Mouse (Mus musculus) intestine, postnatal 0 days (tissue): ENCODE measurements around the gene Snx29. TPM values are rescaled to one million over a fixed set of nuclear protein-coding genes. Genes with fewer than 3 reads are reported as not detected.
A peak's percentile ranks its signal among the peaks of the same experiment; 100 is the strongest.

Experiments used
- ATAC-seq: fragments of 200-750 bp; cut with Nextera tagmentation; 2 replicates; pipeline ENCODE4 v1.8.0; 2017; ENCODE audit warnings: mild to moderate bottlenecking, moderate TSS enrichment, moderate library complexity
- H3K27ac ChIP-seq: fragments of 300-500 bp; sonication (generic); 2 replicates; pipeline ENCODE4 v1.5.1; 2014; ENCODE audit warnings: mild to moderate bottlenecking, low read depth, low read length, moderate library complexity
- H3K27me3 ChIP-seq: fragments of 300-500 bp; sonication (generic); replicated peaks from 2 replicates; pipeline ENCODE4 v1.6.1; 2014; ENCODE audit warnings: low read length, mixed read lengths; ENCODE audit not compliant: control insufficient read depth, insufficient read depth
- H3K36me3 ChIP-seq: fragments of 300-500 bp; sonication (generic); 2 replicates; pipeline ENCODE4 v1.6.1; 2014; ENCODE audit warnings: mild to moderate bottlenecking, moderate library complexity; ENCODE audit not compliant: control insufficient read depth, insufficient read depth
- H3K4me1 ChIP-seq: fragments of 300-500 bp; sonication (generic); replicated peaks from 2 replicates; pipeline ENCODE4 v1.6.1; 2014; ENCODE audit warnings: antibody characterized with exemption, low read length, mixed read lengths; ENCODE audit not compliant: control insufficient read depth, insufficient read depth
- H3K4me2 ChIP-seq: fragments of 300-500 bp; sonication (generic); replicated peaks from 2 replicates; pipeline ENCODE4 v1.6.1; 2014; ENCODE audit warnings: low read depth, mild to moderate bottlenecking, moderate library complexity
- H3K4me3 ChIP-seq: fragments of 300-500 bp; sonication (generic); 2 replicates; pipeline ENCODE4 v1.5.1; 2014; ENCODE audit warnings: low read depth, low read length
- H3K9ac ChIP-seq: fragments of 300-500 bp; sonication (generic); 2 replicates; pipeline ENCODE4 v1.6.1; 2014; ENCODE audit warnings: mild to moderate bottlenecking, low read depth, low read length
- H3K9me3 ChIP-seq: fragments of 300-500 bp; sonication (generic); 2 replicates; pipeline ENCODE4 v1.6.1; 2016; ENCODE audit warnings: mixed run types; ENCODE audit not compliant: control insufficient read depth
- CTCF ChIP-seq: sonication (generic); IDR thresholded peaks from 2 replicates; pipeline ENCODE4 v1.5.1; 2016; ENCODE audit warnings: low read depth, mild to moderate bottlenecking, control low read depth, antibody characterized with exemption, moderate library complexity
- WGBS: fragments of 180-500 bp; shearing (Covaris S2); extraction: QIAGEN DNeasy Blood & Tissue Kit; methylation state at CpG from one replicate; pipeline ENCODE4 v1.1.7; 2014; 5-methylcytosine and 5-hydroxymethylcytosine counted together
- polyA plus RNA-seq: library from polyadenylated mRNA; unstranded; fragments of >200 nt; fragmentation: Nextera tagmentation; extraction: Ambion mirVana; gene quantifications from 2 replicates; pipeline ENCODE4 v1.2.1, GENCODE M21; 2015

The Snx29 gene
- polyA plus RNA-seq, 1 experiment from 2014 or later, result 1.9 TPM

GRCm38 (mm10) chr16:11692744-11693143 lies 370.0 kb downstream of the Snx29 start:
- no peak for ATAC-seq
- Histone ChIP-seq H3K4me2 (no peak overlapping the region), H3K27ac (no peak overlapping the region), H3K4me1 (no peaks in the 10 kb centered on the region), H3K9ac (no peak overlapping the region), H3K27me3 (no peaks in the 10 kb centered on the region), H3K36me3 (no peaks in the 10 kb centered on the region), H3K4me3 (no peak overlapping the region), H3K9me3 (no peaks in the 10 kb centered on the region)
- no peak for TF ChIP-seq CTCF
- WGBS, result 68% methylated on average over 5 of the region's 5 CpGs

GRCm38 (mm10) chr16:11694386-11694785 lies 371.7 kb downstream of the Snx29 start:
- Histone ChIP-seq H3K27ac (no peak overlapping the region), H3K36me3 (no peaks in the 10 kb centered on the region), H3K9me3 (no peaks in the 10 kb centered on the region), H3K4me1 (no peaks in the 10 kb centered on the region), H3K9ac (no peak overlapping the region), H3K27me3 (no peaks in the 10 kb centered on the region), H3K4me2 (no peak overlapping the region), H3K4me3 (no peak overlapping the region)
- WGBS, result 74% methylated on average over 4 of the region's 4 CpGs
- ATAC-seq, result no peak
- no peak for TF ChIP-seq CTCF

GRCm38 (mm10) chr16:11696767-11697166 lies 374.1 kb downstream of the Snx29 start:
- Histone ChIP-seq H3K4me1 (no peaks in the 10 kb centered on the region), H3K27me3 (no peaks in the 10 kb centered on the region), H3K9me3 (no peaks in the 10 kb centered on the region), H3K4me2 (no peak overlapping the region), H3K9ac (no peak overlapping the region), H3K4me3 (no peak overlapping the region), H3K36me3 (no peaks in the 10 kb centered on the region), H3K27ac (no peak overlapping the region)
- TF ChIP-seq CTCF, result no peak
- 75% methylated on average over 3 of the region's 3 CpGs for WGBS
- no peak for ATAC-seq

GRCm38 (mm10) chr16:11697710-11698357 lies 375.1 kb downstream of the Snx29 start:
- Histone ChIP-seq H3K9me3 (no peaks in the 10 kb centered on the region), H3K4me1 (no peaks in the 10 kb centered on the region), H3K36me3 (no peaks in the 10 kb centered on the region), H3K27me3 (no peaks in the 10 kb centered on the region), H3K4me2 (no peak overlapping the region), H3K27ac (no peak overlapping the region), H3K4me3 (no peak overlapping the region), H3K9ac (no peak overlapping the region)
- 67% methylated on average over 8 of the region's 8 CpGs for WGBS
- ATAC-seq, result no peak
- TF ChIP-seq CTCF, result peak; percentile 88

- Histone ChIP-seq H3K4me3 (no peak overlapping the region), H3K36me3 (no peaks in the 10 kb centered on the region; the same call in 1 of the 2 replicates), H3K27me3 (no peaks in the 10 kb centered on the region), H3K9ac (no peak overlapping the region), H3K27ac (no peak overlapping the region), H3K4me2 (no peak overlapping the region), H3K4me1 (no peaks in the 10 kb centered on the region), H3K9me3 (no peaks in the 10 kb centered on the region)
- TF ChIP-seq CTCF, result no peak
- WGBS, result 87% methylated on average over 1 of the region's 1 CpGs
- ATAC-seq, result no peak
Observed at GRCm38 (mm10) chr16:11701579-11701978, 378.9 kb downstream of the Snx29 start.

GRCm38 (mm10) chr16:11704096-11704495 lies 381.4 kb downstream of the Snx29 start:
- no peak for TF ChIP-seq CTCF
- Histone ChIP-seq H3K36me3 (no peaks in the 10 kb centered on the region; the same call in 1 of the 2 replicates), H3K9ac (no peak overlapping the region), H3K27ac (no peak overlapping the region), H3K4me2 (no peak overlapping the region), H3K27me3 (no peaks in the 10 kb centered on the region), H3K4me1 (no peaks in the 10 kb centered on the region), H3K4me3 (no peak overlapping the region), H3K9me3 (no peaks in the 10 kb centered on the region)
- no peak for ATAC-seq
- 63% methylated on average over 5 of the region's 5 CpGs for WGBS
